Mouse (Mus musculus) adrenal gland, postnatal 4 days (tissue): ENCODE data around the gene Insl3. TPM values are rescaled to one million over a fixed set of nuclear protein-coding genes. Genes with fewer than 3 reads are reported as not detected.

Experiments
- total RNA-seq, 2 experiments: library from RNA; stranded (reverse); gene quantifications; 2 replicates each; pipeline ENCODE4 v1.2.3; 2021

Gene Insl3
- total RNA-seq, 2 experiments from 2014 or later, result 6.8 to 8.5 TPM

Other genes with a start within 250 kb of the Insl3 start
- 10 to 100 TPM; 58.9 to 65.9 TPM for gene Abhd8, start 225.6 kb upstream of the Insl3 start, total RNA-seq
- gene Mrpl34, start 224.3 kb upstream of the Insl3 start, total RNA-seq, result 10 to 100 TPM; 87.7 to 89.8 TPM
- gene Dda1, start 220.0 kb upstream of the Insl3 start, total RNA-seq, result 10 to 100 TPM; 61.2 to 61.4 TPM
- 10 to 100 TPM; 25.9 to 26.3 TPM for gene Ano8, start 203.3 kb upstream of the Insl3 start, total RNA-seq
- 10 to 100 TPM; 30.6 to 32.0 TPM for gene Gtpbp3, start 201.1 kb upstream of the Insl3 start, total RNA-seq
- gene Plvap, start 177.5 kb upstream of the Insl3 start, total RNA-seq, result 100 to 1,000 TPM; 179 to 185 TPM
- gene Ccdc194, start 163.5 kb upstream of the Insl3 start, total RNA-seq, result under 1 TPM in 1 of 2 experiments, not detected in 1; 0.25 TPM
- 10 to 100 TPM; 39.6 to 46.0 TPM for gene Bst2, start 151.8 kb upstream of the Insl3 start, total RNA-seq
- gene Mvb12a, start 146.3 kb upstream of the Insl3 start, total RNA-seq, result 10 to 100 TPM; 74.5 to 76.0 TPM
- gene Tmem221, start 130.3 kb upstream of the Insl3 start, total RNA-seq, result 1 to 10 TPM; 4.4 to 4.5 TPM
- under 1 TPM; 0.25 to 0.65 TPM for gene Nxnl1, start 122.6 kb upstream of the Insl3 start, total RNA-seq
- 100 to 1,000 TPM; 110 to 111 TPM for gene Slc27a1, start 120.3 kb upstream of the Insl3 start, total RNA-seq
- gene Pgls, start 97.0 kb upstream of the Insl3 start, total RNA-seq, result 100 to 1,000 TPM; 136 to 144 TPM
- 1 to 10 TPM; 3.4 to 4.3 TPM for gene Fam129c, start 91.6 kb upstream of the Insl3 start, total RNA-seq
- 10 to 100 TPM; 74.6 to 78.2 TPM for gene Colgalt1, start 78.2 kb upstream of the Insl3 start, total RNA-seq
- 10 to 100 TPM; 11.7 to 12.9 TPM for gene Unc13a, start 17.5 kb upstream of the Insl3 start, total RNA-seq
- 10 to 100 TPM; 17.7 to 19.3 TPM for gene Jak3, start 12.9 kb upstream of the Insl3 start, total RNA-seq
- 1 to 10 TPM; 4.4 to 5.0 TPM for gene B3gnt3, start 12.6 kb downstream of the Insl3 start, total RNA-seq
- gene Fcho1, start 36.5 kb downstream of the Insl3 start, total RNA-seq, result 1 to 10 TPM; 8.4 to 9.8 TPM
- gene Zfp709, start 192.8 kb downstream of the Insl3 start, total RNA-seq, result 10 to 100 TPM; 11.6 to 14.6 TPM
- 1 to 10 TPM; 7.7 to 9.6 TPM for gene Zfp882, start 219.4 kb downstream of the Insl3 start, total RNA-seq
- 10 to 100 TPM; 32.4 to 37.2 TPM for gene Zfp617, start 219.4 kb downstream of the Insl3 start, total RNA-seq